Mouse (Mus musculus) kidney, embryonic 14.5 days (tissue): ENCODE measurements around the gene Fbxw24. TPM values are rescaled to one million over a fixed set of nuclear protein-coding genes. Genes with fewer than 3 reads are reported as not detected.

Source experiments
- ATAC-seq: fragments of 200-750 bp; cut with Nextera tagmentation; 2 replicates; pipeline ENCODE4 v1.8.0; 2017; ENCODE audit warnings: moderate number of reproducible peaks, mild to moderate bottlenecking, moderate TSS enrichment, moderate library complexity; ENCODE audit not compliant: low FRiP score, low TSS enrichment
- H3K27ac ChIP-seq: fragments of 300-500 bp; sonication (generic); 2 replicates; pipeline ENCODE4 v1.5.1; 2014; ENCODE audit warnings: low read depth, mild to moderate bottlenecking, low read length, moderate library complexity, mixed read lengths
- H3K27me3 ChIP-seq: fragments of 300-500 bp; sonication (generic); 2 replicates; pipeline ENCODE4 v1.6.1; 2014; ENCODE audit warnings: mild to moderate bottlenecking, low read length; ENCODE audit not compliant: control insufficient read depth, insufficient read depth
- H3K36me3 ChIP-seq: fragments of 300-500 bp; sonication (generic); 2 replicates; pipeline ENCODE4 v1.6.1; 2014; ENCODE audit warnings: low read length, mixed read lengths; ENCODE audit not compliant: control insufficient read depth, insufficient read depth
- H3K4me1 ChIP-seq: fragments of 300-500 bp; sonication (generic); 2 replicates; pipeline ENCODE4 v1.6.1; 2014; ENCODE audit warnings: low read length, mixed read lengths; ENCODE audit not compliant: control insufficient read depth, insufficient read depth
- H3K4me2 ChIP-seq: fragments of 300-500 bp; sonication (generic); replicated peaks from 2 replicates; pipeline ENCODE4 v1.6.1; 2014; ENCODE audit warnings: low read depth, mild to moderate bottlenecking, low read length
- H3K4me3 ChIP-seq: fragments of 300-500 bp; sonication (generic); 2 replicates; pipeline ENCODE4 v1.5.1; 2014; ENCODE audit warnings: mild to moderate bottlenecking, low read length
- H3K9ac ChIP-seq: fragments of 300-500 bp; sonication (generic); 2 replicates; pipeline ENCODE4 v1.6.1; 2014; ENCODE audit warnings: low read depth, mild to moderate bottlenecking, low read length, moderate library complexity
- H3K9me3 ChIP-seq: fragments of 300-500 bp; sonication (generic); 2 replicates; pipeline ENCODE4 v1.6.1; 2016; ENCODE audit warnings: low read length; ENCODE audit not compliant: control insufficient read depth
- WGBS: fragments of 180-500 bp; shearing (Covaris S2); extraction: QIAGEN DNeasy Blood & Tissue Kit; methylation state at CpG from one replicate; pipeline ENCODE4 v1.1.7; 2014; 5-methylcytosine and 5-hydroxymethylcytosine counted together
- polyA plus RNA-seq: library from polyadenylated mRNA; unstranded; fragments of >200 nt; fragmentation: Nextera tagmentation; extraction: Ambion mirVana; gene quantifications from 2 replicates; pipeline ENCODE4 v1.2.1, GENCODE M21; 2014

Gene Fbxw24
- polyA plus RNA-seq, 1 experiment from 2014 or later: 0.32 TPM

DNA sequence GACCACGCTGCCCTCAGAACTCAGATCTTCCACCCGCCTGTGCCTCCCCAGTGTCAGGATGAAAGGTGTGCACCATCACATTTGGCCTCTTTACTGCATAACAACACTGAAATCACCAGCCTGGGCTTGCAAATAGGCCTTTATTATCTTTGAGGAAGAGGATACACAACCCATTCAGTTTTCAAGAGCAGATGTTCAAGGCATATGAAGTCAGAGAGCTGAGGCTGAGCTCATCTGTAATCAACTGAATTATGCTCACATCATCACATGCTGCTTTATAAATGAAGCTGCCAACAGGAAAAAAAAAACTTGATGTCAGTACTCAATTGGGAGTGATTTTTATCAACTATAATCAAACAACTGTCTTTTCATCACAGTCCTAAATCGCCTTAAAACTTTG lies 73.4 kb downstream of the Fbxw24 start:
- H3K4me3 ChIP-seq: no peak overlapping the region
- WGBS: 49% methylated on average over 3 of the region's 3 CpGs
- no peaks in the 10 kb centered on the region for H3K9me3 ChIP-seq
- H3K27me3 ChIP-seq: no peaks in the 10 kb centered on the region
- no peak overlapping the region for H3K27ac ChIP-seq
- no peaks in the 10 kb centered on the region for H3K4me1 ChIP-seq
- no peak overlapping the region for H3K4me2 ChIP-seq
- no peaks in the 10 kb centered on the region for H3K36me3 ChIP-seq
- ATAC-seq: no peak
- no peak overlapping the region for H3K9ac ChIP-seq

Other genes with a start within 250 kb of the Fbxw24 start
- not detected in 2 replicates for gene Fbxw22, start 221.8 kb downstream of the Fbxw24 start, polyA plus RNA-seq
- not detected in 2 replicates for gene Fbxw16, start 176.9 kb downstream of the Fbxw24 start, polyA plus RNA-seq
- gene Fbxw19, start 130.2 kb downstream of the Fbxw24 start, polyA plus RNA-seq: not detected in 2 replicates
- 0.43 and 0.79 TPM in 2 replicates for gene Fbxw15, start 57.8 kb downstream of the Fbxw24 start, polyA plus RNA-seq
- gene Fbxw25, start 38.6 kb upstream of the Fbxw24 start, polyA plus RNA-seq: 0.19 TPM in 1 of 2 replicates, not detected in the other
- 0.17 TPM in 1 of 2 replicates, not detected in the other for gene Fbxw18, start 76.6 kb upstream of the Fbxw24 start, polyA plus RNA-seq
- gene Fbxw26, start 120.0 kb upstream of the Fbxw24 start, polyA plus RNA-seq: 0.14 and 0.15 TPM in 2 replicates
- 0.43 TPM in 1 of 2 replicates, not detected in the other for gene Fbxw27, start 164.6 kb upstream of the Fbxw24 start, polyA plus RNA-seq
- 25.1 and 32.7 TPM in 2 replicates for gene Spink8, start 186.2 kb upstream of the Fbxw24 start, polyA plus RNA-seq
- 88.6 and 102 TPM in 2 replicates for gene Nme6, start 206.7 kb upstream of the Fbxw24 start, polyA plus RNA-seq
- 0.27 TPM in 1 of 2 replicates, not detected in the other for gene Camp, start 223.6 kb upstream of the Fbxw24 start, polyA plus RNA-seq
- gene Cdc25a, start 249.5 kb upstream of the Fbxw24 start, polyA plus RNA-seq: 21.1 and 31.6 TPM in 2 replicates